Mouse (Mus musculus): ENCODE data around the gene Chad. TPM values are rescaled to one million over a fixed set of nuclear protein-coding genes. Genes with fewer than 3 reads are reported as not detected.

Chad gene
- total RNA-seq (2023), result not detected

DNA sequence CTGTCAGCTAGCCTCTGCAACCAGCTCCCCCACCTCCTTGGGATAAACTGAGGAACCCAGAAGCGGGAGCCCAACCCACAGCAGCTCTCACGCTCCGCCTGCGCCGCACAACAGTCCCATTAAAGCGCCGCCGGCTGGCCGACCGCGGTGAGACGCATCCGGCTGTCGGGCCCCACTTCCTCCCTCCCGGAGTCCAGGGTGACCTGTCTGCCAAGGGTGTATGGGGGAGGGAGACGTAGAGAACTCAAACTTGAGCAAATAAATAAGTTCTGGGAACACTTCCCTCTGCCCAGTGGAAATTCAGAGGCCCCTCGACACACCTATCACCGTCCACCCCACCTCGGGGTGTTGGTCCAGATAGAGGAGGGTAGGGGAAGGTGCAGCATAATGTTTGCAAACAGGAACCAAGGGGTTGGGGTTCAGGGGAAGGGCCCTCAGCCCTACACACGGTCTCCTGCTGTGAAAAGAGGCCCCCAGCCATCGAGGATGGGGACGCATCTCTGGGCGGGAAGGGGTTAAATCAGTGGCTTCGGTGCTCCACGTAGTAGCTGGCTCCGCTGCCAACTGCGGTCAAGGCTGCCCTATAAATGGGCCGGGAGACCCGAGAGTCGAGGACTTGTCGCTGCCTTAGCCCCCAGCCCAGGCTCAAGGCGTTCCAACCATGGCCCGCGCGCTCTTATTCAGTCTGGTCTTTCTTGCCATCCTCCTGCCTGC, at the start of gene Chad:
Chad (plus strand) TSS at position 611 of the 714 bp plus-strand sequence.

GRCm38 (mm10) chr11:94521219-94521843, 43.5 kb upstream of the Chad start, which contains the start of gene Mycbpap:
TSS of gene Mycbpap (minus strand) at chr11:94521742.

GRCm38 (mm10) chr11:94548888-94549690, 15.8 kb upstream of the Chad start, which contains the start of gene Rsad1:
TSS of gene Rsad1 (minus strand) at chr11:94549255.

DNA sequence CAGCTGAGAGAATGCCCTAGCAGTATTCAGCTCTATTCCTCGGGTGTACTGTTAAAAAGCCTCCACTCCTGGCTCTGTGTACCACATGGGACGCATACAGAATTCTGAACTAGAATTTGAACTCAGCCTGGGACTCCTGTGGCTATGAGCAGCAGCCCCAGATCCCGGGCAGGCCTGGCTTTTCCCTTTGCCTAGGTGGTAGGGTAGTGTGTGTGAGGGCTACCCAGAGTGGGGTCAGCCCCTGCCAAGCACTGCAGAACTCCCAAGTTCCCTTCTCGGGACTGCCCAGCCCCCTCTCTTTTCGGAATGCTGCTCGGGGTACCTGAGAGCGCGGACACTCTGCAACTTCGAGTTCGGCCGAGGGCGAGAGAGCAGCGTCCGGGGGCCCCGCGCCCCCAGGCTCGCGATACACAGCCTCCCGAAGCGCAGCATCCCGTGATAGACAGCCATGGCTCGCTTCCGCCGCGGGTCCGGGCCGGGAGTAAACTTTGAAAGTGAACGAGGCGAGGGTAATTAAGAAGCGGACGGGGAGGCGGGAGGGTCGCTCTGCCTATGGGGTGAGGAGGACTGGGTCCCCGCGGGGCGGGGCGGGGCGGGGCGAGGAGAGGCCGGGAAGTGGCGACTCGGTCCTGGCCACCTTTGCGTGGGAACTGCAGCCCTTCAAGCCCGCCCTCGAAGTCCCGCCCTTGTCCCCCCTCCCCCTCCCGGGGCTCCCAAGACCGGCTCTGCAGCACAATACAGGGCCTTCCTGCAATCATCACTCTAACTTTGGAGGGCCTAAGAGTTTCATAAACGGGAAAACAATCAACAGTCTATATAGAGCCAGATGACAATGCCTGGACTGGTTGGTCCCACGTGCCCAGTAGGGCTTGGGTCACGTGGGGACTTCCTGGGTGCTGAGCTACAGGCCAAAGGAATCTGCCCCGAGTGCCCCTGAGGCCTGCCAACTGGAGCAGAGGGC, 36.8 kb downstream of the Chad start, which contains the start of gene Acsf2:
Acsf2 (minus strand) TSS at position 551 of the 961 bp plus-strand sequence.

Other genes with a start within 250 kb of the Chad start
- gene Luc7l3, start 243.1 kb upstream of the Chad start, total RNA-seq (2023), result 10 to 100 TPM; 58.5 to 64.9 TPM
- gene Ankrd40, start 237.0 kb upstream of the Chad start, total RNA-seq (2023), result 10 to 100 TPM; 43.6 to 52.1 TPM
- 100 to 1,000 TPM in 1 of 2 experiments, 10 to 100 TPM in 1; 91.5 to 104 TPM for gene Abcc3, start 172.1 kb upstream of the Chad start, total RNA-seq (2023)
- gene Cacna1g, start 90.8 kb upstream of the Chad start, total RNA-seq (2023), result not detected
- not detected for gene Spata20, start 78.9 kb upstream of the Chad start, total RNA-seq (2023)
- gene Epn3, start 65.1 kb upstream of the Chad start, total RNA-seq (2023), result not detected
- gene Mycbpap, start 43.3 kb upstream of the Chad start, total RNA-seq (2023), result under 1 TPM; 0.60 to 0.73 TPM
- gene Rsad1, start 15.8 kb upstream of the Chad start, total RNA-seq (2023), result 1 to 10 TPM; 2.4 to 3.1 TPM
- 10 to 100 TPM; 28.8 to 30.3 TPM for gene Acsf2, start 36.8 kb downstream of the Chad start, total RNA-seq (2023)
- 10 to 100 TPM; 91.0 to 92.7 TPM for gene Lrrc59, start 64.7 kb downstream of the Chad start, total RNA-seq (2023)
- gene Mrpl27, start 88.7 kb downstream of the Chad start, total RNA-seq (2023), result 10 to 100 TPM; 18.3 to 20.4 TPM
- gene Eme1, start 88.9 kb downstream of the Chad start, total RNA-seq (2023), result under 1 TPM in 1 of 2 experiments, not detected in 1; 0.52 TPM
- 10 to 100 TPM; 14.6 to 16.7 TPM for gene Xylt2, start 112.5 kb downstream of the Chad start, total RNA-seq (2023)
- not detected for gene Gm11541, start 139.5 kb downstream of the Chad start, total RNA-seq (2023)
- not detected for gene Cdc34b, start 176.7 kb downstream of the Chad start, total RNA-seq (2023)
- not detected for gene Tmem92, start 217.7 kb downstream of the Chad start, total RNA-seq (2023)